Mouse (Mus musculus) adrenal gland, postnatal 25 days (tissue): Measurements from ENCODE around the gene Idi1. TPM values are rescaled to one million over a fixed set of nuclear protein-coding genes. Genes with fewer than 3 reads are reported as not detected.
"Not testable (repeated sequence)": the region's sequence is repeated elsewhere in the genome, so short reads cannot be mapped to it uniquely, and the experiment has no call there.

Experiments
- DNase-seq: peaks from one replicate; pipeline ENCODE4 v3.0.0; 2021; ENCODE audit warnings: mixed read lengths
- long read RNA-seq: library from polyadenylated mRNA; stranded (forward); transcript quantifications from one replicate; pipeline ENCODE4 v2.0.0, GENCODE M21; 2021
- total RNA-seq: library from RNA; stranded (reverse); gene quantifications from 2 replicates; pipeline ENCODE4 v1.2.3, GENCODE M21; 2021

Idi1 gene
- total RNA-seq = 258 and 343 TPM in 2 replicates
- long read RNA-seq, transcript Idi1-201 (5 exons, 3,027 nt) = major isoform, 97 of 111 reads
- long read RNA-seq, partial matches to known transcripts = 6 of 111 reads
- long read RNA-seq, other reads (novel, unspliced or antisense) = 8 of 111 reads

GRCm38 (mm10) chr13:8885445-8886184 lies at the start of gene Idi1:
Gene Idi1, plus strand, starts transcription at chr13:8885501.
- DNase-seq = peak; percentile 96

GRCm38 (mm10) chr13:8838394-8838793 lies 46.9 kb upstream of the Idi1 start:
- no peak for DNase-seq

GRCm38 (mm10) chr13:8839111-8839510 lies 46.2 kb upstream of the Idi1 start:
- no peak for DNase-seq

- no peak for DNase-seq
Measured at GRCm38 (mm10) chr13:8839937-8840336, 45.4 kb upstream of the Idi1 start.

GRCm38 (mm10) chr13:8840941-8841340 lies 44.4 kb upstream of the Idi1 start:
- no peak for DNase-seq

- DNase-seq = not testable (repeated sequence)
Measured at GRCm38 (mm10) chr13:8841846-8842245, 43.5 kb upstream of the Idi1 start.

GRCm38 (mm10) chr13:8842273-8842672 lies 43.0 kb upstream of the Idi1 start:
- DNase-seq = no peak

GRCm38 (mm10) chr13:8847702-8848101 lies 37.6 kb upstream of the Idi1 start:
- DNase-seq = no peak

- no peak for DNase-seq
Measured at GRCm38 (mm10) chr13:8849311-8849710, 36.0 kb upstream of the Idi1 start.

- no peak for DNase-seq
Measured at GRCm38 (mm10) chr13:8853424-8853823, 31.9 kb upstream of the Idi1 start.

GRCm38 (mm10) chr13:8854769-8855168 lies 30.5 kb upstream of the Idi1 start:
- no peak for DNase-seq

- no peak for DNase-seq
Measured at GRCm38 (mm10) chr13:8858453-8858852, 26.8 kb upstream of the Idi1 start.

- no peak for DNase-seq
Measured at GRCm38 (mm10) chr13:8860861-8861260, 24.4 kb upstream of the Idi1 start.

- no peak for DNase-seq
Measured at GRCm38 (mm10) chr13:8864990-8865389, 20.3 kb upstream of the Idi1 start.

- peak; percentile 3 for DNase-seq
Measured at GRCm38 (mm10) chr13:8866612-8867011, 18.7 kb upstream of the Idi1 start.

- DNase-seq = no peak
Measured at GRCm38 (mm10) chr13:8869578-8870157, 15.6 kb upstream of the Idi1 start.

- no peak for DNase-seq
Measured at GRCm38 (mm10) chr13:8870160-8870509, 15.2 kb upstream of the Idi1 start.

GRCm38 (mm10) chr13:8870510-8871313 lies 14.6 kb upstream of the Idi1 start:
- peak; percentile 85 for DNase-seq

- DNase-seq = peak; percentile 52
Measured at GRCm38 (mm10) chr13:8871314-8871962, 13.9 kb upstream of the Idi1 start, which contains the start of gene Wdr37. Gene Wdr37, minus strand, starts transcription at chr13:8871909.

GRCm38 (mm10) chr13:8873776-8874175 lies 11.5 kb upstream of the Idi1 start:
- no peak for DNase-seq

GRCm38 (mm10) chr13:8881611-8882010 lies 3.7 kb upstream of the Idi1 start:
- peak; percentile 18 for DNase-seq

- DNase-seq = not testable (repeated sequence)
Measured at GRCm38 (mm10) chr13:8883870-8884269, 1.4 kb upstream of the Idi1 start.
